Mouse (Mus musculus) hindbrain, embryonic 11.5 days (tissue): ENCODE results near the gene Ksr1. TPM values are rescaled to one million over a fixed set of nuclear protein-coding genes. Genes with fewer than 3 reads are reported as not detected.

Source experiments
- ATAC-seq: fragments of 200-750 bp; cut with Nextera tagmentation; 2 replicates; pipeline ENCODE4 v1.8.0; 2017; ENCODE audit warnings: mild to moderate bottlenecking, moderate TSS enrichment, moderate library complexity; ENCODE audit not compliant: low FRiP score
- DNase-seq: peaks from one replicate; pipeline ENCODE4 v3.0.0-alpha.2; 2015; ENCODE audit warnings: low spot score
- H3K27ac ChIP-seq: fragments of 300-500 bp; sonication (generic); 2 replicates; pipeline ENCODE4 v1.5.1; 2014; ENCODE audit warnings: mild to moderate bottlenecking, low read depth, low read length
- H3K27me3 ChIP-seq: fragments of 300-500 bp; sonication (generic); 2 replicates; pipeline ENCODE4 v1.6.1; 2014; ENCODE audit warnings: mild to moderate bottlenecking, low read length, moderate library complexity, mixed read lengths; ENCODE audit not compliant: control insufficient read depth, insufficient read depth
- H3K36me3 ChIP-seq: fragments of 300-500 bp; sonication (generic); 2 replicates; pipeline ENCODE4 v1.6.1; 2014; ENCODE audit warnings: mild to moderate bottlenecking, low read length, moderate library complexity, mixed read lengths; ENCODE audit not compliant: control insufficient read depth, insufficient read depth
- H3K4me1 ChIP-seq: fragments of 300-500 bp; sonication (generic); replicated peaks from 2 replicates; pipeline ENCODE4 v1.6.1; 2014; ENCODE audit warnings: low read length, mixed read lengths; ENCODE audit not compliant: control insufficient read depth, insufficient read depth
- H3K4me2 ChIP-seq: fragments of 300-500 bp; sonication (generic); replicated peaks from 2 replicates; pipeline ENCODE4 v1.6.1; 2014; ENCODE audit warnings: mild to moderate bottlenecking, low read depth, low read length
- H3K4me3 ChIP-seq: fragments of 300-500 bp; sonication (generic); 2 replicates; pipeline ENCODE4 v1.5.1; 2014; ENCODE audit warnings: low read depth, low read length
- H3K9ac ChIP-seq: fragments of 300-500 bp; sonication (generic); 2 replicates; pipeline ENCODE4 v1.6.1; 2014; ENCODE audit warnings: low read depth, low read length
- H3K9me3 ChIP-seq: fragments of 300-500 bp; sonication (generic); 2 replicates; pipeline ENCODE4 v1.6.1; 2016; ENCODE audit warnings: low read length; ENCODE audit not compliant: control insufficient read depth
- WGBS: fragments of 180-500 bp; shearing (Covaris S2); extraction: QIAGEN DNeasy Blood & Tissue Kit; methylation state at CpG from one replicate; pipeline ENCODE4 v1.1.7; 2014; 5-methylcytosine and 5-hydroxymethylcytosine counted together
- polyA plus RNA-seq: library from polyadenylated mRNA; unstranded; fragments of >200 nt; fragmentation: Nextera tagmentation; extraction: Ambion mirVana; gene quantifications from 2 replicates; pipeline ENCODE4 v1.2.1, GENCODE M21; 2014

The Ksr1 gene
- polyA plus RNA-seq, 1 experiment from 2014 or later = 3.9 TPM

DNA sequence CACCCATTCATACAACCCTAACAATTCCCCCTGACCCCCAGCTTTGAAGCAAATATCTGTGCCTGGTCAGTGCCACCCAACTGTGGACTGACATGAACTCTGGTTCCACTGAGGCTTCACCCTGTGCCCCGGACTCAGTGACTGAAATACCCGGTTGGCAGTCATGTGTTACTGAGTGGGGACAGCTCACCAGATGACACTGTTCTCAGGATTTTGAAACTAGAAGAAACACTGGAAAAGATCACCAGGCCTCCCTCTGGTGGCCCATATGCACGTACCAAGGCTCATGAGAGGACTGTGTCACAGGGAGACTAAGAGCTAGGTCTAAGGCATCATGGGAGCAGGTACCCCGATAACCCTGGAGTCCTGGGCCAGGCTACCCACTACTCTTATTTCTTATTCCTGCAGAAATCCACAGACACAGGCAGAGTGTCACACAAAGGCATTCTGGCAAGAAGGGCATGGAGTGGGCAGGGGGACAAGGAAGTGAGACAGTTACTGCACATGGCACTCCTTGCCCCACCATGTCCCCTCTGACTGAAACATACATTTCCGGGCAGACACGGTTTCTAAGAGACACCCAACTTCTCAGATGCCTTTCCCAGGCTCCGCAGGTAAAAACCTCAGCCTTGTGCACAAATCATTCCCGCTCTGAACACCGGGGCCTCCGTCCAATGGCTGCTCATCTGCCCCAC lies 34.2 kb downstream of the Ksr1 start:
- no peak for ATAC-seq
- no peak overlapping the region for H3K4me2 ChIP-seq
- 91% methylated on average over 10 of the region's 10 CpGs for WGBS
- no peak overlapping the region for H3K27ac ChIP-seq
- peaks cover 8% of the 10 kb centered on the region; the same call in 1 of the 2 replicates for H3K4me1 ChIP-seq
- H3K4me3 ChIP-seq = no peak overlapping the region
- DNase-seq = no peak
- no peaks in the 10 kb centered on the region for H3K27me3 ChIP-seq
- no peaks in the 10 kb centered on the region for H3K9me3 ChIP-seq
- H3K36me3 ChIP-seq = no peaks in the 10 kb centered on the region
- H3K9ac ChIP-seq = no peak overlapping the region

DNA sequence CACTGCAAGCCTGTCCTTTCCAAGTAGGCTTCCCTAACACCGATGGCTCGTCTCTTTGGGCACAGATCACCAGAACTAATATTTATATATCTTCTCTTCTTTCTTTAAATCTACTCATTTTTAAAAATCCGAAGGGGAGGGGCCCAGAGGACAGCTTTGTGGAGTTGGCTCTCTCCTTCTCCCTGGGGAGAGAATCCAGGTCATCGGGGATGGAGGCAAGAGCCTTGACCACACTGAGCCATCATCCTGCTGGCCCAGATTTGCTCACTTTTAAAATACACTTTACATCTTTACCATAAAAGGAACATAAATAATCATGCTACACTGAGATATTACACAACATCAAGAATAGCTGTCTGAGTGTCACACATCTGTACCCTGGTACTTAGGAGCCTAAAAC lies 35.8 kb downstream of the Ksr1 start:
- Histone ChIP-seq H3K36me3 (no peaks in the 10 kb centered on the region), H3K4me3 (no peak overlapping the region), H3K9ac (no peak overlapping the region), H3K4me2 (no peak overlapping the region), H3K9me3 (no peaks in the 10 kb centered on the region), H3K27me3 (no peaks in the 10 kb centered on the region), H3K27ac (no peak overlapping the region), H3K4me1 (0 out of 2 replicates have a peak, but pooled peaks cover 2% of the 10 kb centered on the region)
- DNase-seq (no peak), ATAC-seq (no peak)
- 82% methylated on average over 4 of the region's 4 CpGs for WGBS

DNA sequence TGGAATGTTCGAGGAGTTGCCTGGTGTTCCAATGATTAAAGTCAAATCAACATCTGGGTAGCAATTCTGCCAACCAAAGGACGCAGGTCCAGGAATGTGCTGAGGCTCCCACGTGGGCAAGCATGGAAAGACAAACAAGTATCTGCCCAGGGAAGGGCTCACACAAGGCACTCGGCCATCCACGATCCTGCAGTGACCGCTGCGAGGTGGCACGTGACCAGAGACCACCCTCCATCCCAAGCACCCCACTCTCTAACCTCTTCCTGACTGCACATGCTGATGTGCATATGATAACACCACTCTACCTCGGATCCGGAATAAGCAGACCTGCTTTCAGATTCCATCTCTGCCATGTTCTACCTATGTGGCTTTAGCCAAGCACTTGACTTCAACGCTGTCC lies 38.3 kb downstream of the Ksr1 start:
- DNase-seq (no peak), ATAC-seq (no peak)
- Histone ChIP-seq H3K4me2 (no peak overlapping the region), H3K27me3 (no peaks in the 10 kb centered on the region), H3K9ac (no peak overlapping the region), H3K27ac (no peak overlapping the region), H3K36me3 (no peaks in the 10 kb centered on the region), H3K4me1 (0 out of 2 replicates have a peak, but pooled peaks cover 2% of the 10 kb centered on the region), H3K4me3 (no peak overlapping the region), H3K9me3 (no peaks in the 10 kb centered on the region)
- WGBS = 89% methylated on average over 11 of the region's 11 CpGs

DNA sequence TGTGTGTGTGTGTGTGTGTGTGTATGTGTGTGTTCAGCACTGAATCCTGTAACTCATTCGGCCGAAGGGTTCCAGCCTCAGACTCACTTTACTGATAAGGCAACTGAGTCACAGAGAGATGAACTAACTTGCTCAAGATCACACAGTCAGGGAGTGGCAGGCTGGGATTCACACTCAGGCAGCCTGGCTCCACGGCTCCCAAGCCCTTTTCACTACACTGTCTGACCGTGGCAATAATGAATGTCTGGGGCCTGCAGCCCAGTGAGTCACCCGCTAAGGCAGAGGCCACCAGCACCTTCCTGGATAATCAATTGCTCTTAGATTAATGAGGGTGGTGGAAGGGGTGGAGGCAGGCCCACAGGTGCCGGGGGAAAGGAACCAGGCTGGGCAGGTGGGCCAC lies 41.2 kb downstream of the Ksr1 start:
- Histone ChIP-seq H3K4me2 (no peak overlapping the region), H3K27me3 (no peaks in the 10 kb centered on the region), H3K9me3 (no peaks in the 10 kb centered on the region), H3K4me3 (no peak overlapping the region), H3K27ac (no peak overlapping the region), H3K36me3 (no peaks in the 10 kb centered on the region), H3K4me1 (0 out of 2 replicates have a peak, but pooled peaks cover 2% of the 10 kb centered on the region), H3K9ac (no peak overlapping the region)
- no peak for DNase-seq
- 84% methylated on average over 6 of the region's 6 CpGs for WGBS
- ATAC-seq = no peak

DNA sequence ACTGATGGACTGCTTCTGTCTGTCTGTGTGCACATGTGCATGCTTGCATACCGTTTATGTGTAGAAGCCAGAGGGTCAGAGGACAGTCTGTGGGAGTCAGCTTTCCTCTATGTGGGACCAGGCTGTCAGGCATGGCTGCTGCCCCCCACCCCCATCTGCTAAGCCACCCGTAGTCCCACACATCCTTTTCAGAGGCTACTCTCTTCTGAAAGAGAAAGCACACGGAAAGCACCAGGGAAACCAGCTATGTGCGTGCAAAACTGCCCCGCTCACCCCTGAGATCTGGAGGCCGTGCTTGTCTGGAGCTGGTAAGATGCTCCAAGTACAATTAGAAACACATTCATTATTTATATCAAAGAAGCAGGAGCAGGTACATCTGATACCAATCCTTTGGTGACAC lies 41.7 kb downstream of the Ksr1 start:
- H3K9ac ChIP-seq = no peak overlapping the region
- H3K27ac ChIP-seq = no peak overlapping the region
- no peaks in the 10 kb centered on the region for H3K27me3 ChIP-seq
- WGBS = 75% methylated on average over 6 of the region's 6 CpGs
- no peak overlapping the region for H3K4me3 ChIP-seq
- H3K36me3 ChIP-seq = no peaks in the 10 kb centered on the region
- DNase-seq (no peak), ATAC-seq (no peak)
- 0 out of 2 replicates have a peak, but pooled peaks cover 2% of the 10 kb centered on the region for H3K4me1 ChIP-seq
- no peaks in the 10 kb centered on the region for H3K9me3 ChIP-seq
- no peak overlapping the region for H3K4me2 ChIP-seq

DNA sequence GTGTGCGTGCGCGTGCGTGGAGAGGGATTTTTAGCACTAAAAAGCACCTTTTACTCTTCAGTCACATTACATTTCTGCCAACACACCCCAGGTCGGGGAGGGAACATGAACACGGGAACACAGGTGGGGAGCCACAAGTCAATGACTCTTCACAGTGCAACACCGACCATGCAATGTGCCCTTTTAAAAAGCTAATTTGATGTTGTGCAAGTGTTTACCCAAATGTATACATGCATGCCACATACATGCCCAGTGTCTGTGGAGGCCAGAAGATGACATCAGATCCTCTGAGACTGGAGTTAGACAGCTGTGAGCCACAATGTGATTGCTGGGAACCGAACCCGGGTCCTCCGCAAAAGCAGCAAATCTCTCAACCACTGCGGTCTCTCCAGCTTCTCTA lies 42.1 kb downstream of the Ksr1 start:
- 93% methylated on average over 11 of the region's 11 CpGs for WGBS

DNA sequence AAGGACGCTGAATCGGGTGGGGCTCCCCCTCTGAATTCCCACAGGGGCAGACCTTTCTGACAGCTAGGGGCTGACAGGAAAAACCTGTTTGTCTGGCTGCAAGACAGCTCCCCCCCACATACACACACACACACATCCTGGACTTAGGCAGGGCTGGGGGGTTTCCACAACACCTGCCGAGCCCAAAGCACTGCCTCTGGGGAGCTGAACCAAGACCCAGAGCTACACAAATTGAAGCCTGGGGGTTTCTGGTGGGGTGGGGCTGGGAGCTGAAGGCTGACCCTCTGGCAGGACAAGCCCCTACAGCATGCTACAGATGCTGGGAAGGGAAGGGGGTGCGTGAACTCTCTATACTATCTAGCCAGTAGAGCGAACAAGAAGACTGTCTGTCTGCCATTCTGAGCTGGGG lies 42.7 kb downstream of the Ksr1 start:
- Histone ChIP-seq H3K27ac (no peak overlapping the region), H3K9ac (0 out of 2 replicates have a peak overlapping the region, but pooled peaks have one; percentile 5), H3K4me1 (0 out of 2 replicates have a peak, but pooled peaks cover 9% of the 10 kb centered on the region), H3K36me3 (no peaks in the 10 kb centered on the region), H3K27me3 (no peaks in the 10 kb centered on the region), H3K4me3 (no peak overlapping the region), H3K9me3 (no peaks in the 10 kb centered on the region), H3K4me2 (no peak overlapping the region)
- ATAC-seq = no peak
- no peak for DNase-seq
- WGBS = 71% methylated on average over 5 of the region's 5 CpGs

More for the DNA sequence above, 42.1 kb downstream of the Ksr1 start:
- no peak overlapping the region for H3K4me3 ChIP-seq
- no peak for ATAC-seq
- H3K4me1 ChIP-seq = 0 out of 2 replicates have a peak, but pooled peaks cover 5% of the 10 kb centered on the region
- no peak for DNase-seq
- H3K4me2 ChIP-seq = no peak overlapping the region
- H3K27ac ChIP-seq = no peak overlapping the region
- H3K27me3 ChIP-seq = no peaks in the 10 kb centered on the region
- H3K9me3 ChIP-seq = no peaks in the 10 kb centered on the region
- no peak overlapping the region for H3K9ac ChIP-seq
- no peaks in the 10 kb centered on the region for H3K36me3 ChIP-seq

DNA sequence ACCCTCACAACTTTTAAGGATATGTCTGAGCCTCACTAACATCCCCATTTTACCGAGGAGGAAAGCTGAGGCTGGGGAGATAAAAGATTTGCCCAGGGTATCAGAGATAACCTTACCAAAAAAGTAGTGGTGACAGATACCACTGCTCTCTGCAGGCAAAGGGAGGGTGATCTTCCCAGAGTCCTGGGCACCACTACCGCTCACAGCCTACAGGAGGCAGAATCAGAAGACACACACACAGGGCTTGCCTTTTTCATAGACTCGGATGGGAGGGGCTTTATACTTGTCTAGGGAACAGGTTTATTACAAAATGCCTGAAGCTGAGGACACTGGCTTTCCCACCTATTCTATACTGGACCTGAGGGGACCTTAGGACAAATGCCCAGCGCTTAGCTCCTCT lies 43.9 kb downstream of the Ksr1 start:
- WGBS = 71% methylated on average over 4 of the region's 4 CpGs
- 0 out of 2 replicates have a peak, but pooled peaks cover 9% of the 10 kb centered on the region for H3K4me1 ChIP-seq
- no peak overlapping the region for H3K4me3 ChIP-seq
- no peak overlapping the region for H3K4me2 ChIP-seq
- no peaks in the 10 kb centered on the region for H3K36me3 ChIP-seq
- H3K27ac ChIP-seq = no peak overlapping the region
- no peaks in the 10 kb centered on the region for H3K9me3 ChIP-seq
- H3K27me3 ChIP-seq = no peaks in the 10 kb centered on the region
- ATAC-seq (no peak), DNase-seq (no peak)
- H3K9ac ChIP-seq = no peak overlapping the region

DNA sequence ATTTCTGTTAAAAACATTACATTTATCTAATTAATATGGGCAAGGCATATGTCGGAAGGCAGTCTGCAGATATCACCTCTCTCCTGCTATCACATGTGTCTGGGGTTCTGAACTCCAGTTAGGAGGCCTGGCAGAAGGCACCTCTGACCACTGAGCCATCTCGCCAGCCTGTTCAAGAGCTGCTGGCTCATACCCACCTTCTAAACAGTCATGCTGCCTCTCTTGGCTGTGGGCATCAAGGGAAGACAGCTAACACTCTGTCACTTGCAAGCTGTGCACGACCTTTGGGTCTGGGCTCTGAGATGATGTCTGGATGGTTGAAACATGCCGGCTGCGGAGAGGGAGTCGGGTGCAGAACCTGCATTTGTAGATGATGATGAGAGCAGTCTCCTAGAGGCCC lies 44.6 kb downstream of the Ksr1 start:
- no peak overlapping the region for H3K4me3 ChIP-seq
- H3K9me3 ChIP-seq = no peaks in the 10 kb centered on the region
- H3K36me3 ChIP-seq = no peaks in the 10 kb centered on the region
- no peak for ATAC-seq
- H3K27ac ChIP-seq = no peak overlapping the region
- H3K4me1 ChIP-seq = 0 out of 2 replicates have a peak, but pooled peaks cover 9% of the 10 kb centered on the region
- DNase-seq = no peak
- WGBS = 92% methylated on average over 6 of the region's 6 CpGs
- H3K27me3 ChIP-seq = no peaks in the 10 kb centered on the region
- no peak overlapping the region for H3K4me2 ChIP-seq
- H3K9ac ChIP-seq = no peak overlapping the region
